Mouse (Mus musculus): Measurements from ENCODE around the gene Srgap1. TPM values are rescaled to one million over a fixed set of nuclear protein-coding genes. Genes with fewer than 3 reads are reported as not detected.

The Srgap1 gene
- polyA plus RNA-seq, 1 experiment from 2014 or later, result 8.2 TPM

DNA sequence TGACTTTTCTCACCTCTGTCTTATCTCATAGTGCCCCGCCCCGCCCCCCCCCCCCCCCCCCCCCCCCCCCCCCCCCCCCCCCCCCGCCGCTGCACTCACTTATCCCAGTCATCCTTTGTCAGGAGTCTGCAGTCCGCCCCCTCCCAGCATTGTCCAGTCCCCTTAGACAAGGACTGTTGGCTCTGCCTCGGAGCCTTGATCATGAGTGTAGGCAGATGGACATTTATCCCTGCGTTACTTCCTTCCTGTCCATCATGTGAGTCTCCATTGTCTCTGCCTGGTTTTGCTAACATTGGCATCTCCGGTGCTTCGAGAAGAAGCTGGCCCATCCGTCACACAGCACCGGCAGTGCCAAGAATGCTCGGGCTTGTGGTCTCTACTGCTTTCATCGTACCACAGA, 283.9 kb downstream of the Srgap1 start:
- Histone ChIP-seq H3K4me1 (ENCODE audit: control insufficient read depth, insufficient read depth, low read length) (no peaks in the 10 kb centered on the region), H3K4me3 (ENCODE audit: low read depth, low read length) (no peak overlapping the region), H3K4me2 (no peak overlapping the region), H3K27me3 (ENCODE audit: control insufficient read depth, insufficient read depth, low read length) (no peaks in the 10 kb centered on the region), H3K27ac (ENCODE audit: low read depth, low read length) (no peak overlapping the region), H3K9me3 (replicated peaks; ENCODE audit: control insufficient read depth, low read length) (no peaks in the 10 kb centered on the region), H3K9ac (ENCODE audit: low read depth, low read length) (no peak overlapping the region), H3K36me3 (ENCODE audit: control insufficient read depth, insufficient read depth, low read length) (no peaks in the 10 kb centered on the region)
- ATAC-seq (replicated peaks; ENCODE audit: insufficient number of reproducible peaks, low FRiP score, low TSS enrichment), result no peak
- 78% methylated on average over 9 of the region's 13 CpGs for WGBS (ENCODE audit: insufficient replicate concordance)

DNA sequence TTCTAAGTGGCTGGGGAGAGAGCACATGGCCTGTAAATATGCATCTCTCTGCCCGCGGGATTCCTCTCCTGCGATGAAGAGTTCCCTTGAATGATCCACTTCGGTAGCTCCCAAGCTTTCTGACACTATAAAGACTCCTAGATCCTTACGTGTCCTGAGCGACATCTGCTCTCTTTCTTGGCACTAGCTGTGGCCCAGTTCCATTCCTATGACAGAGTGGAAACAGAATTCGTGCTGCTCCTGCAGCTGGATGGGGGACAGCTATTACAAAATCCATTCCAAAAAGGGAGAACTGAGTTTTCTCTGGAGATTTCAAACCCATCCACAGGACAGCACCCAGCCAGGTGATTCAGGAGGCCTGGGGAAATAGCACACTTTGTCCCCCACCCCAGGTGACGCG, 285.0 kb downstream of the Srgap1 start:
- no peaks in the 10 kb centered on the region for H3K9me3 ChIP-seq (replicated peaks; ENCODE audit: control insufficient read depth, low read length)
- H3K27ac ChIP-seq (ENCODE audit: low read depth, low read length), result no peak overlapping the region
- H3K4me2 ChIP-seq, result no peak overlapping the region
- H3K4me3 ChIP-seq (ENCODE audit: low read depth, low read length), result no peak overlapping the region
- 85% methylated on average over 9 of the region's 9 CpGs for WGBS (ENCODE audit: insufficient replicate concordance)
- no peaks in the 10 kb centered on the region for H3K4me1 ChIP-seq (ENCODE audit: control insufficient read depth, insufficient read depth, low read length)
- no peaks in the 10 kb centered on the region for H3K36me3 ChIP-seq (ENCODE audit: control insufficient read depth, insufficient read depth, low read length)
- no peak overlapping the region for H3K9ac ChIP-seq (ENCODE audit: low read depth, low read length)
- ATAC-seq (replicated peaks; ENCODE audit: insufficient number of reproducible peaks, low FRiP score, low TSS enrichment), result no peak
- H3K27me3 ChIP-seq (ENCODE audit: control insufficient read depth, insufficient read depth, low read length), result no peaks in the 10 kb centered on the region

DNA sequence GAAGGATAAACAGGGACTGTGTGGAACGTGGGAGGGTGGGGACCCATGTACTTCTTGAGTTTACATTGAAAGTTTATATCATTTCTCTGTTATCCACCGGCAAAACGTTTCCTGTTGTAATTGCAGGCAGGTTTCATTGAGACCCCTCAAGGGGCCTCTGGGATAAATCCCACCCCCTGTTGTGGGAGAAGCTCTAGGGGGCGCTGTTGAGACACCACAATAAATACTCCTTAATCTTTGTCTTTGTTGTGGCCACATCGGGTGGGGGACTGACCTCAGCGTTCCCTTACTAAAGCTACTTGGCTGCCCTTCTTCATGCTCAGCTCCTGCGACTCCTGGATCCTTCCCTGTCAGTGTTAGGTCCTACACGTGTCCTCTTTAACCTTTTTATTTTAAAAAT, 288.0 kb downstream of the Srgap1 start:
- H3K27ac ChIP-seq (ENCODE audit: low read depth, low read length), result no peak overlapping the region
- WGBS (ENCODE audit: insufficient replicate concordance), result 55% methylated on average over 8 of the region's 8 CpGs
- H3K9me3 ChIP-seq (replicated peaks; ENCODE audit: control insufficient read depth, low read length), result no peaks in the 10 kb centered on the region
- H3K36me3 ChIP-seq (ENCODE audit: control insufficient read depth, insufficient read depth, low read length), result no peaks in the 10 kb centered on the region
- H3K9ac ChIP-seq (ENCODE audit: low read depth, low read length), result no peak overlapping the region
- no peaks in the 10 kb centered on the region for H3K4me1 ChIP-seq (ENCODE audit: control insufficient read depth, insufficient read depth, low read length)
- H3K4me3 ChIP-seq (ENCODE audit: low read depth, low read length), result no peak overlapping the region
- H3K27me3 ChIP-seq (ENCODE audit: control insufficient read depth, insufficient read depth, low read length), result no peaks in the 10 kb centered on the region
- ATAC-seq (replicated peaks; ENCODE audit: insufficient number of reproducible peaks, low FRiP score, low TSS enrichment), result no peak
- no peak overlapping the region for H3K4me2 ChIP-seq

DNA sequence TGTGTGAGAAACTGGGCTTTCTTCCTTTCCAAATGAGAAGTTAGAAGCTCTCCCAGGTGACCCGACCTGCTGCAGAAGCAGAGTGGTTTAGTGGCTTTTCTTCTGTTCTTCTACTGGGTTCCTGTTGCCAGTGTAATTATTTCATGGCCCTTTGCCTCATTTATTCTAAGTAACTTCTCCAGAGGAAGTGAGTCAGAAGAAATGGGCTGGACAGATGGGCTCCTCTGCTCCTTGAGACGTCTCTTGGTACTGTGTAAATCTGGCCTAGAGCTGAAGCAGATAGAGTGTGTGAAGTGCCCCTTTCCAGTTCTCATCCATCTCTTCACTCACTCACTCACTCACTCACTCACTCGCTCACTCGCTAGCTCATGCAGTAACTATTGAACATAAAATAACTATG, 290.4 kb downstream of the Srgap1 start:
- no peak overlapping the region for H3K4me2 ChIP-seq
- no peak overlapping the region for H3K27ac ChIP-seq (ENCODE audit: low read depth, low read length)
- no peaks in the 10 kb centered on the region for H3K4me1 ChIP-seq (ENCODE audit: control insufficient read depth, insufficient read depth, low read length)
- H3K9me3 ChIP-seq (replicated peaks; ENCODE audit: control insufficient read depth, low read length), result no peaks in the 10 kb centered on the region
- H3K36me3 ChIP-seq (ENCODE audit: control insufficient read depth, insufficient read depth, low read length), result 0 out of 2 replicates have a peak, but pooled peaks cover 3% of the 10 kb centered on the region
- H3K9ac ChIP-seq (ENCODE audit: low read depth, low read length), result no peak overlapping the region
- no peak for ATAC-seq (replicated peaks; ENCODE audit: insufficient number of reproducible peaks, low FRiP score, low TSS enrichment)
- no peak overlapping the region for H3K4me3 ChIP-seq (ENCODE audit: low read depth, low read length)
- no peaks in the 10 kb centered on the region for H3K27me3 ChIP-seq (ENCODE audit: control insufficient read depth, insufficient read depth, low read length)
- WGBS (ENCODE audit: insufficient replicate concordance), result 78% methylated on average over 4 of the region's 4 CpGs

DNA sequence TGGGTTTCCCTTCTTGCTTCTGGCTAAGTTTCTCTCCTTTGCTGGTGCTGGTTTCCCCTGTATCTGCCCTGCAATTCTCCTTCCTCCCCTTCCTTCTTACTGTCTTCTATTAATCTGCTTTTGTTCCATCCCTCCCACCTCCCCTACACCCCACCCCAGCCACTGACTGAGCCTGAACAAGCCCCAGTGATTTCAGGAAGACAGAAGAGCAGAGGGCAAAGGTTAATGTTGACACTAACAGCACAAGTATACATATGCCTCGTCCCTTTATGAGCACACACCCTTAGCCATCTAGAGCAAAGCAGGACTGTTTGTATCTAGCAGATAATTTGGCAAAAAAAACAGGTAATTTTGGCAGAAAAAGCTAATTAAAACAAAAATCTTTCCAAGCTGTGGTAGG, 291.3 kb downstream of the Srgap1 start:
- 0 out of 2 replicates have a peak, but pooled peaks cover 3% of the 10 kb centered on the region for H3K36me3 ChIP-seq (ENCODE audit: control insufficient read depth, insufficient read depth, low read length)
- H3K4me1 ChIP-seq (ENCODE audit: control insufficient read depth, insufficient read depth, low read length), result no peaks in the 10 kb centered on the region
- no peak overlapping the region for H3K4me3 ChIP-seq (ENCODE audit: low read depth, low read length)
- no peaks in the 10 kb centered on the region for H3K9me3 ChIP-seq (replicated peaks; ENCODE audit: control insufficient read depth, low read length)
- H3K4me2 ChIP-seq, result no peak overlapping the region
- no peak for ATAC-seq (replicated peaks; ENCODE audit: insufficient number of reproducible peaks, low FRiP score, low TSS enrichment)
- no peaks in the 10 kb centered on the region for H3K27me3 ChIP-seq (ENCODE audit: control insufficient read depth, insufficient read depth, low read length)
- H3K9ac ChIP-seq (ENCODE audit: low read depth, low read length), result no peak overlapping the region
- 26% methylated on average over 1 of the region's 1 CpGs for WGBS (ENCODE audit: insufficient replicate concordance)
- no peak overlapping the region for H3K27ac ChIP-seq (ENCODE audit: low read depth, low read length)

DNA sequence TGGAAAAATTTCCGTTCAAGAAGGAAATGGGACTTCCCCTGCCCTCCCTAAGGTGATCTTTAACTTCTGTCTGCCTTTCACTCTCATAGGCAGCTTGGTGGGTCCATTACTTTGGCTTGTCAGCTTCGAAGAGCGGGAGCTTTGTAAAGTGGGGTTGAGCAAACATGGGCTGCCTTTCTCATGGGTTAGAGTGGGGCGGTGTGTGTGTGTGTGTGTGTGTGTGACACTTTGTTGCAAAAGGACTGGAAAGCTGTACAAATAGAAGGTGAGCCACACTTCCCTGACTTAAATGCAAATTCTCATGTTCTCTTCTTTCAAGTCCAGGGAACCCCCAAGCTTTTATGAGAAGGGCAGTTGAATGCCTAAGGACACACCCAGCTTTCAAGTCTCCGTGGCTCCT, 292.9 kb downstream of the Srgap1 start:
- H3K9me3 ChIP-seq (replicated peaks; ENCODE audit: control insufficient read depth, low read length), result no peaks in the 10 kb centered on the region
- no peak overlapping the region for H3K9ac ChIP-seq (ENCODE audit: low read depth, low read length)
- no peaks in the 10 kb centered on the region for H3K27me3 ChIP-seq (ENCODE audit: control insufficient read depth, insufficient read depth, low read length)
- H3K27ac ChIP-seq (ENCODE audit: low read depth, low read length), result no peak overlapping the region
- H3K4me3 ChIP-seq (ENCODE audit: low read depth, low read length), result no peak overlapping the region
- ATAC-seq (replicated peaks; ENCODE audit: insufficient number of reproducible peaks, low FRiP score, low TSS enrichment), result no peak
- 0 out of 2 replicates have a peak, but pooled peaks cover 3% of the 10 kb centered on the region for H3K36me3 ChIP-seq (ENCODE audit: control insufficient read depth, insufficient read depth, low read length)
- WGBS (ENCODE audit: insufficient replicate concordance), result 72% methylated on average over 5 of the region's 5 CpGs
- no peak overlapping the region for H3K4me2 ChIP-seq
- no peaks in the 10 kb centered on the region for H3K4me1 ChIP-seq (ENCODE audit: control insufficient read depth, insufficient read depth, low read length)

DNA sequence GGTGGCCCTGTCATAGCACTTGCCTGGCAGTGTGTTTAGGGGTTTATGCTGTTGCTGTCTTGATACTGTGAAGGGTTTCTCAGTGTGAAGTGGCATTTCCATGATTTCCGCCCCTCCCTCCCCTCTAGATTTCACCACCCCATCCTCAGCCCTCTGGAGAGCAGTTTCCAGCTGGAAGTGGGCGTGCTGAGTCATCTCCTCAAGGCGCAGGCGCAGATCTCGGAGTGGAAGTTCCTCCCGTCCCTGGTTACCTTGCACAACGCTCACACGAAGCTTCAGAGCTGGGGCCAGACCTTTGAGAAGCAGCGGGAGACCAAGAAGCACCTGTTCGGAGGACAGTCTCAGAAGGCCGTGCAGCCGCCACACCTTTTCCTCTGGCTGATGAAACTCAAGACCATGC, 296.9 kb downstream of the Srgap1 start:
- Histone ChIP-seq H3K4me2 (no peak overlapping the region), H3K9ac (ENCODE audit: low read depth, low read length) (no peak overlapping the region), H3K27me3 (ENCODE audit: control insufficient read depth, insufficient read depth, low read length) (no peaks in the 10 kb centered on the region), H3K4me1 (ENCODE audit: control insufficient read depth, insufficient read depth, low read length) (no peaks in the 10 kb centered on the region), H3K27ac (ENCODE audit: low read depth, low read length) (no peak overlapping the region), H3K36me3 (ENCODE audit: control insufficient read depth, insufficient read depth, low read length) (peaks cover 15% of the 10 kb centered on the region; the same call in 1 of the 2 replicates), H3K9me3 (replicated peaks; ENCODE audit: control insufficient read depth, low read length) (no peaks in the 10 kb centered on the region), H3K4me3 (ENCODE audit: low read depth, low read length) (no peak overlapping the region)
- 88% methylated on average over 12 of the region's 12 CpGs for WGBS (ENCODE audit: insufficient replicate concordance)
- ATAC-seq (replicated peaks; ENCODE audit: insufficient number of reproducible peaks, low FRiP score, low TSS enrichment), result no peak

DNA sequence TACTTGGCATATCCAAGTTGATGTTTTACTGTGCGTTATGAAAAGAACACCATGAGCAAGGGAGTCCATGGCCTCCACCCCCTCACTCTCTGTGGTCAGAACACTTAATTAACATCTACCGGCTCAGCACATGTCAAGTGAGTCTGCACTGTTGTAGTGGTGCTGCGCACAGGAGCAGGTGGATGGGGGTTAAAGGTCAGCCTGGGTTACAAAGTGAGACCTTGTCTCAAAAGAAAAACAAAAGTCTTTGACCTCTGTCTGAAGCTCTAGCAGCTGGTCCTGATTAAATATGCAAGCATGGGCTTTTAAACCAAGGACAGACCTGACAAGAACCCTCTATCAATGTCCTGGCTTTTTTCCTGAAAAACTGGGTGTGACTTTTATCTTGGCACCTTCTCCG, 304.8 kb downstream of the Srgap1 start:
- H3K27ac ChIP-seq (ENCODE audit: low read depth, low read length), result no peak overlapping the region
- WGBS (ENCODE audit: insufficient replicate concordance), result 62% methylated on average over 4 of the region's 4 CpGs
- H3K36me3 ChIP-seq (ENCODE audit: control insufficient read depth, insufficient read depth, low read length), result peaks cover 8% of the 10 kb centered on the region; the same call in 1 of the 2 replicates
- no peaks in the 10 kb centered on the region for H3K27me3 ChIP-seq (ENCODE audit: control insufficient read depth, insufficient read depth, low read length)
- no peak overlapping the region for H3K4me3 ChIP-seq (ENCODE audit: low read depth, low read length)
- no peaks in the 10 kb centered on the region for H3K4me1 ChIP-seq (ENCODE audit: control insufficient read depth, insufficient read depth, low read length)
- H3K9me3 ChIP-seq (replicated peaks; ENCODE audit: control insufficient read depth, low read length), result no peaks in the 10 kb centered on the region; the same call in 1 of the 2 replicates
- H3K4me2 ChIP-seq, result no peak overlapping the region
- ATAC-seq (replicated peaks; ENCODE audit: insufficient number of reproducible peaks, low FRiP score, low TSS enrichment), result no peak
- H3K9ac ChIP-seq (ENCODE audit: low read depth, low read length), result no peak overlapping the region
